Mouse (Mus musculus) CH12.LX (cell line): ENCODE data around the gene Malsu1. TPM values are rescaled to one million over a fixed set of nuclear protein-coding genes. Genes with fewer than 3 reads are reported as not detected.
A peak's percentile ranks its signal among the peaks of the same experiment; 100 is the strongest.

Source experiments
- DNase-seq: peaks from one replicate; pipeline ENCODE4 v3.0.0-alpha.2; 2013; ENCODE audit errors: extremely low read depth
- H3K27ac ChIP-seq: 2 replicates; pipeline ENCODE4 v1.5.1; 2012; ENCODE audit warnings: low read depth, mild to moderate bottlenecking, control low read depth, moderate library complexity; ENCODE audit not compliant: insufficient read depth
- H3K27me3 ChIP-seq: replicated peaks from 2 replicates; pipeline ENCODE3; 2012; ENCODE audit warnings: inconsistent platforms
- H3K36me3 ChIP-seq, 2 experiments: replicated peaks in 1 of 2; 2 replicates each; pipeline versions ENCODE3 to v1.6.1; 2012; ENCODE audit warnings: inconsistent platforms in 1 of 2, low read length in 1 of 2, mild to moderate bottlenecking in 1 of 2, mixed read lengths in 1 of 2, moderate library complexity in 1 of 2; ENCODE audit not compliant: control insufficient read depth in 1 of 2, insufficient read depth in 1 of 2
- H3K4me1 ChIP-seq, 2 experiments: 2 replicates each; pipeline ENCODE4 v1.6.1; 2012; ENCODE audit warnings: inconsistent platforms in 1 of 2, moderate library complexity in 1 of 2; ENCODE audit not compliant: insufficient read depth in 2 of 2, control insufficient read depth in 1 of 2
- H3K4me2 ChIP-seq: 2 replicates; pipeline ENCODE4 v1.6.1; 2012; ENCODE audit warnings: low read depth, mild to moderate bottlenecking, control low read depth; ENCODE audit not compliant: poor library complexity, insufficient read depth, severe bottlenecking
- H3K4me3 ChIP-seq, 3 experiments: fragments of 150-350 bp in 1 of 3; sonication (generic) in 1 of 3; replicated peaks in 1 of 3; 2 replicates each; pipeline versions ENCODE3 to v1.5.1; 2011 to 2012; ENCODE audit warnings: low read depth in 2 of 3, low read length in 2 of 3, mild to moderate bottlenecking in 2 of 3, moderate library complexity in 2 of 3, control low read depth in 1 of 3, improper control_type of control experiment in 1 of 3, inconsistent platforms in 1 of 3, mixed read lengths in 1 of 3; ENCODE audit not compliant: poor library complexity in 1 of 3
- H3K79me2 ChIP-seq: replicated peaks from 2 replicates; pipeline ENCODE4 v1.6.1; 2012; ENCODE audit warnings: mild to moderate bottlenecking, moderate library complexity; ENCODE audit not compliant: control insufficient read depth, poor library complexity, insufficient read depth, severe bottlenecking; ENCODE audit errors: extremely low read depth
- H3K9ac ChIP-seq: 2 replicates; pipeline ENCODE4 v1.6.1; 2012; ENCODE audit warnings: low read depth, mild to moderate bottlenecking, control low read depth, moderate library complexity; ENCODE audit not compliant: insufficient read depth
- H3K9me3 ChIP-seq: replicated peaks from 2 replicates; pipeline ENCODE3; 2012; ENCODE audit warnings: low read length, inconsistent platforms, mixed read lengths
- BHLHE40 ChIP-seq: IDR thresholded peaks from 2 replicates; pipeline ENCODE4 v1.6.1; 2011; ENCODE audit warnings: mild to moderate bottlenecking, low read depth, low read length, improper control_type of control experiment
- CHD1 ChIP-seq: IDR thresholded peaks from 2 replicates; pipeline ENCODE4 v1.6.1; 2012; ENCODE audit warnings: low read depth, low read length, improper control_type of control experiment, inconsistent platforms
- CHD2 ChIP-seq: IDR thresholded peaks from 2 replicates; pipeline ENCODE4 v1.6.1; 2011; ENCODE audit warnings: low read length, improper control_type of control experiment
- CTCF ChIP-seq, 2 experiments: IDR thresholded peaks in 1 of 2; conservative IDR thresholded peaks in 1 of 2; 2 replicates each; pipeline ENCODE4 v1.5.1; 2011 to 2012; ENCODE audit warnings: low read depth in 2 of 2, low read length in 2 of 2, improper control_type of control experiment in 1 of 2, inconsistent platforms in 1 of 2, mild to moderate bottlenecking in 1 of 2, moderate library complexity in 1 of 2
- E2F4 ChIP-seq: IDR thresholded peaks from 2 replicates; pipeline ENCODE4 v1.6.1; 2011; ENCODE audit warnings: low read depth, low read length, improper control_type of control experiment; ENCODE audit not compliant: insufficient replicate concordance
- ELF1 ChIP-seq: IDR thresholded peaks from 2 replicates; pipeline ENCODE4 v1.6.1; 2014; ENCODE audit warnings: low read depth, mild to moderate bottlenecking, inconsistent platforms, low read length, improper control_type of control experiment
- EP300 ChIP-seq: IDR thresholded peaks from 2 replicates; pipeline ENCODE4 v1.6.1; 2011; ENCODE audit warnings: low read length, improper control_type of control experiment
- ETS1 ChIP-seq: conservative IDR thresholded peaks from 2 replicates; pipeline ENCODE4 v1.6.1; 2012; ENCODE audit warnings: low read depth, mild to moderate bottlenecking, inconsistent platforms, low read length, improper control_type of control experiment, moderate library complexity
- GABPA ChIP-seq: IDR thresholded peaks from 2 replicates; pipeline ENCODE4 v1.6.1; 2012; ENCODE audit warnings: low read depth, low read length, improper control_type of control experiment, inconsistent platforms; ENCODE audit not compliant: insufficient replicate concordance
- HCFC1 ChIP-seq: IDR thresholded peaks from 2 replicates; pipeline ENCODE4 v1.6.1; 2012; ENCODE audit warnings: low read depth, mild to moderate bottlenecking, inconsistent platforms, low read length, improper control_type of control experiment
- IRF4 ChIP-seq: IDR thresholded peaks from 2 replicates; pipeline ENCODE4 v1.6.1; 2014; ENCODE audit warnings: low read depth, mild to moderate bottlenecking, inconsistent platforms, low read length, improper control_type of control experiment
- JUN ChIP-seq: IDR thresholded peaks from 2 replicates; pipeline ENCODE4 v1.6.1; 2011; ENCODE audit warnings: low read depth, mild to moderate bottlenecking, low read length, improper control_type of control experiment, moderate library complexity; ENCODE audit not compliant: insufficient read depth
- JUND ChIP-seq: conservative IDR thresholded peaks from 2 replicates; pipeline ENCODE4 v1.6.1; 2011; ENCODE audit warnings: low read depth, low read length, improper control_type of control experiment
- MAFK ChIP-seq: IDR thresholded peaks from 2 replicates; pipeline ENCODE4 v1.6.1; 2011; ENCODE audit warnings: low read length, improper control_type of control experiment; ENCODE audit not compliant: insufficient replicate concordance
- MAX ChIP-seq: IDR thresholded peaks from 2 replicates; pipeline ENCODE4 v1.6.1; 2011; ENCODE audit warnings: low read length, improper control_type of control experiment
- MAZ ChIP-seq: IDR thresholded peaks from 2 replicates; pipeline ENCODE4 v1.6.1; 2012; ENCODE audit warnings: low read depth, mild to moderate bottlenecking, inconsistent platforms, low read length, improper control_type of control experiment, moderate library complexity
- MEF2A ChIP-seq: IDR thresholded peaks from 2 replicates; pipeline ENCODE4 v1.6.1; 2014; ENCODE audit warnings: low read depth, mild to moderate bottlenecking, inconsistent platforms, low read length, improper control_type of control experiment, borderline replicate concordance
- MXI1 ChIP-seq: IDR thresholded peaks from 2 replicates; pipeline ENCODE4 v1.6.1; 2011; ENCODE audit warnings: mild to moderate bottlenecking, low read depth, low read length, improper control_type of control experiment
- MYC ChIP-seq: IDR thresholded peaks from 2 replicates; pipeline ENCODE4 v1.6.1; 2011; ENCODE audit warnings: low read depth, mild to moderate bottlenecking, improper control_type of control experiment, low read length
- NELFE ChIP-seq: IDR thresholded peaks from 2 replicates; pipeline ENCODE4 v1.6.1; 2011; ENCODE audit warnings: low read depth, low read length, improper control_type of control experiment
- NRF1 ChIP-seq: IDR thresholded peaks from 2 replicates; pipeline ENCODE4 v1.6.1; 2014; ENCODE audit warnings: low read depth, mild to moderate bottlenecking, inconsistent platforms, low read length, improper control_type of control experiment, moderate library complexity
- PAX5 ChIP-seq: IDR thresholded peaks from 2 replicates; pipeline ENCODE4 v1.6.1; 2012; ENCODE audit warnings: low read length, inconsistent platforms, mixed read lengths
- POLR2A ChIP-seq: IDR thresholded peaks from 2 replicates; pipeline ENCODE4 v1.6.1; 2011; ENCODE audit warnings: low read depth, mild to moderate bottlenecking, improper control_type of control experiment, low read length
- POLR2AphosphoS2 ChIP-seq: IDR thresholded peaks from 2 replicates; pipeline ENCODE4 v1.6.1; 2011; ENCODE audit warnings: low read depth, low read length, improper control_type of control experiment
- RAD21 ChIP-seq: IDR thresholded peaks from 2 replicates; pipeline ENCODE4 v1.6.1; 2011; ENCODE audit warnings: low read depth, mild to moderate bottlenecking, low read length, improper control_type of control experiment, moderate library complexity
- RCOR1 ChIP-seq: conservative IDR thresholded peaks from 2 replicates; pipeline ENCODE4 v1.6.1; 2012; ENCODE audit warnings: low read depth, mild to moderate bottlenecking, inconsistent platforms, low read length, improper control_type of control experiment
- SIN3A ChIP-seq: IDR thresholded peaks from 2 replicates; pipeline ENCODE4 v1.6.1; 2012; ENCODE audit warnings: low read length, improper control_type of control experiment, inconsistent platforms
- SMC3 ChIP-seq: IDR thresholded peaks from 2 replicates; pipeline ENCODE4 v1.6.1; 2011; ENCODE audit warnings: low read depth, low read length, improper control_type of control experiment
- TBP ChIP-seq: conservative IDR thresholded peaks from 2 replicates; pipeline ENCODE4 v1.6.1; 2011; ENCODE audit warnings: low read depth, low read length, improper control_type of control experiment
- TCF12 ChIP-seq: IDR thresholded peaks from 2 replicates; pipeline ENCODE4 v1.6.1; 2014; ENCODE audit warnings: low read depth, mild to moderate bottlenecking, inconsistent platforms, low read length, improper control_type of control experiment
- UBTF ChIP-seq: IDR thresholded peaks from 2 replicates; pipeline ENCODE4 v1.6.1; 2012; ENCODE audit warnings: low read depth, mild to moderate bottlenecking, inconsistent platforms, low read length, improper control_type of control experiment, moderate library complexity
- USF1 ChIP-seq: IDR thresholded peaks from 2 replicates; pipeline ENCODE4 v1.6.1; 2014; ENCODE audit warnings: low read depth, mild to moderate bottlenecking, inconsistent platforms, low read length, improper control_type of control experiment
- USF2 ChIP-seq: conservative IDR thresholded peaks from 2 replicates; pipeline ENCODE4 v1.6.1; 2011; ENCODE audit warnings: low read depth, low read length, improper control_type of control experiment
- ZC3H11A ChIP-seq: IDR thresholded peaks from 2 replicates; pipeline ENCODE4 v1.6.1; 2012; ENCODE audit warnings: low read depth, mild to moderate bottlenecking, inconsistent platforms, low read length, improper control_type of control experiment
- ZKSCAN1 ChIP-seq: IDR thresholded peaks from 2 replicates; pipeline ENCODE4 v1.6.1; 2012; ENCODE audit warnings: low read depth, inconsistent platforms, low read length, improper control_type of control experiment, borderline replicate concordance
- ZMIZ1 ChIP-seq: IDR thresholded peaks from 2 replicates; pipeline ENCODE4 v1.6.1; 2012; ENCODE audit warnings: low read depth, mild to moderate bottlenecking, inconsistent platforms, low read length, improper control_type of control experiment
- ZNF384 ChIP-seq: IDR thresholded peaks from 2 replicates; pipeline ENCODE4 v1.6.1; 2012; ENCODE audit warnings: low read depth, low read length, improper control_type of control experiment, inconsistent platforms
- dilution Hi-C: fragments of 300-500 bp; cut with MboI; formaldehyde crosslinking; loops from 2 replicates; pipeline ENCODE4 v1.14.3; 2020; ENCODE audit warnings: low sequenced_read_pairs; ENCODE audit not compliant: extremely low pct_unique_long_range_greater_than_20kb, extremely low pct_ligation_motif_present
- in situ Hi-C: fragments of 300-500 bp; cut with MboI; formaldehyde crosslinking; loops from 3 replicates; pipeline ENCODE4 v1.14.3; 2019; ENCODE audit warnings: low sequenced_read_pairs, low pct_ligation_motif_present, low pct_unique_long_range_greater_than_20kb, mixed read lengths
- polyA plus RNA-seq: library from polyadenylated mRNA; unstranded; fragments of >175 nt; gene quantifications from 2 replicates; pipeline ENCODE4 v1.2.1, GENCODE M21; 2012; ENCODE audit warnings: low read depth; ENCODE audit not compliant: insufficient read length
- total RNA-seq, 2 experiments: library from RNA; depleted of rRNA; stranded (reverse); fragments of 300-350 nt in 1 of 2; fragments of >200 nt in 1 of 2; gene quantifications; 2 replicates each; pipeline ENCODE4 v1.2.3; 2012 to 2014

Malsu1 gene
- 35.4 and 39.0 TPM in 2 replicates for total RNA-seq (2012; rRNA removed)
- total RNA-seq (2014; rRNA removed), result 57.1 and 59.6 TPM in 2 replicates
- 73.5 and 78.7 TPM in 2 replicates for polyA plus RNA-seq

- Histone ChIP-seq H3K4me1 (peaks cover 0 to 29% of the 10 kb centered on the region in 2 experiments; a peak in 2 of 4 replicates), H3K27me3 (peaks cover 1% of the 10 kb centered on the region), H3K36me3 (peaks cover 1 to 26% of the 10 kb centered on the region in 2 experiments), H3K79me2 (peaks cover 44% of the 10 kb centered on the region), H3K4me2 (peak within 1 kb of the TSS; percentile 98), H3K27ac (peak within 1 kb of the TSS; percentile 50), H3K4me3 (peak within 1 kb of the TSS; percentile 89 to 99 (median 95)), H3K9ac (peak within 1 kb of the TSS; percentile 78), H3K9me3 (no peaks in the 10 kb centered on the region)
- dilution Hi-C loops (no loop called here), in situ Hi-C loops (loop anchor here (10.0 kb wide), 1 partner anchor 61 kb away; no protein-coding TSS in a partner anchor)
- peak; percentile 94 for DNase-seq
- TF ChIP-seq TBP (peak; percentile 88), TCF12 (peak; percentile 85), CHD1 (no peak), MXI1 (peak; percentile 72), RCOR1 (no peak), EP300 (no peak), NELFE (peak; percentile 94), CTCF (conservative IDR thresholded peaks at IDR 0.05 in 1 of 2, IDR thresholded peaks at IDR 0.05 in 1 of 2; ENCODE audit: low read depth in 2 of 2, low read length in 2 of 2) (no peak; a peak in 1 of 4 replicates), UBTF (peak; percentile 65; the same call in 1 of the 2 replicates), HCFC1 (peak; percentile 89), CHD2 (peak; percentile 61; the same call in 1 of the 2 replicates), IRF4 (peak; percentile 34; the same call in 1 of the 2 replicates), MYC (peak; percentile 76), ETS1 (no peak), POLR2A (peak; percentile 93), USF1 (no peak), MAX (no peak), GABPA (peak; percentile 15; the same call in 1 of the 2 replicates), JUN (no peak), E2F4 (no peak), ZC3H11A (no peak), PAX5 (no peak), ZNF384 (peak; percentile 45; the same call in 1 of the 2 replicates), MAFK (no peak), SIN3A (peak; percentile 97), MEF2A (peak; percentile 52; the same call in 1 of the 2 replicates), BHLHE40 (no peak), USF2 (no peak), JUND (0 out of 2 replicates have a peak, but pooled peaks have one; percentile 16), NRF1 (peak; percentile 29; the same call in 1 of the 2 replicates), RAD21 (no peak), SMC3 (no peak), ZKSCAN1 (no peak), ELF1 (peak; percentile 94), ZMIZ1 (peak; percentile 88), POLR2AphosphoS2 (peak; percentile 91; the same call in 1 of the 2 replicates), MAZ (peak; percentile 85; the same call in 1 of the 2 replicates)
Measured at GRCm38 (mm10) chr6:49073304-49074116, at the start of gene Malsu1. Gene Malsu1 (plus strand): TSS chr6:49073795.
